Mouse (Mus musculus) embryonic facial prominence, embryonic 15.5 days (tissue): ENCODE results near the gene Rgs3. TPM values are rescaled to one million over a fixed set of nuclear protein-coding genes. Genes with fewer than 3 reads are reported as not detected.

Experiments
- ATAC-seq: fragments of 200-750 bp; cut with Nextera tagmentation; 2 replicates; pipeline ENCODE4 v1.8.0; 2017; ENCODE audit warnings: low read depth, moderate TSS enrichment; ENCODE audit not compliant: insufficient number of reproducible peaks, low FRiP score, low TSS enrichment
- H3K27ac ChIP-seq: fragments of 300-500 bp; sonication (generic); replicated peaks from 2 replicates; pipeline ENCODE4 v1.5.1; 2015; ENCODE audit warnings: mild to moderate bottlenecking, inconsistent platforms
- H3K27me3 ChIP-seq: fragments of 300-500 bp; sonication (generic); 2 replicates; pipeline ENCODE4 v1.6.1; 2015; ENCODE audit warnings: inconsistent platforms
- H3K36me3 ChIP-seq: fragments of 300-500 bp; sonication (generic); 2 replicates; pipeline ENCODE4 v1.6.1; 2015; ENCODE audit warnings: mild to moderate bottlenecking, inconsistent platforms
- H3K4me1 ChIP-seq: fragments of 300-500 bp; sonication (generic); 2 replicates; pipeline ENCODE4 v1.6.1; 2015; ENCODE audit warnings: inconsistent platforms
- H3K4me2 ChIP-seq: fragments of 300-500 bp; sonication (generic); replicated peaks from 2 replicates; pipeline ENCODE4 v1.6.1; 2015; ENCODE audit warnings: mild to moderate bottlenecking, inconsistent platforms
- H3K4me3 ChIP-seq: fragments of 300-500 bp; sonication (generic); replicated peaks from 2 replicates; pipeline ENCODE4 v1.5.1; 2015; ENCODE audit warnings: mild to moderate bottlenecking, inconsistent platforms
- H3K9ac ChIP-seq: fragments of 300-500 bp; sonication (generic); 2 replicates; pipeline ENCODE4 v1.6.1; 2015; ENCODE audit warnings: inconsistent platforms
- H3K9me3 ChIP-seq: fragments of 300-500 bp; sonication (generic); replicated peaks from 2 replicates; pipeline ENCODE4 v1.6.1; 2016; ENCODE audit warnings: inconsistent platforms
- WGBS: fragments of 180-500 bp; shearing (Covaris S2); methylation state at CpG from one replicate; pipeline ENCODE4 v1.1.7; 2015; 5-methylcytosine and 5-hydroxymethylcytosine counted together
- polyA plus RNA-seq: library from polyadenylated mRNA; unstranded; fragments of >200 nt; fragmentation: Nextera tagmentation; extraction: Ambion mirVana; gene quantifications from 2 replicates; pipeline ENCODE4 v1.2.1, GENCODE M21; 2015

Rgs3 gene
- polyA plus RNA-seq, 1 experiment from 2014 or later: 65.0 TPM

GRCm38 (mm10) chr4:62739591-62739990, 179.9 kb downstream of the Rgs3 start:
- ATAC-seq: no peak
- H3K9me3 ChIP-seq: no peaks in the 10 kb centered on the region
- H3K4me3 ChIP-seq: no peak overlapping the region
- no peak overlapping the region for H3K9ac ChIP-seq
- no peaks in the 10 kb centered on the region for H3K27me3 ChIP-seq
- H3K36me3 ChIP-seq: no peaks in the 10 kb centered on the region
- no peak overlapping the region for H3K27ac ChIP-seq
- 86% methylated on average over 4 of the region's 4 CpGs for WGBS
- H3K4me2 ChIP-seq: no peak overlapping the region
- peaks cover 66% of the 10 kb centered on the region for H3K4me1 ChIP-seq

- Histone ChIP-seq H3K4me1 (peaks cover 67% of the 10 kb centered on the region), H3K36me3 (no peaks in the 10 kb centered on the region), H3K27me3 (no peaks in the 10 kb centered on the region), H3K9ac (no peak overlapping the region), H3K27ac (no peak overlapping the region), H3K4me3 (no peak overlapping the region), H3K9me3 (no peaks in the 10 kb centered on the region), H3K4me2 (no peak overlapping the region)
- no peak for ATAC-seq
- WGBS: 81% methylated on average over 6 of the region's 6 CpGs
Observed at GRCm38 (mm10) chr4:62740282-62741054, 180.8 kb downstream of the Rgs3 start.

GRCm38 (mm10) chr4:62741055-62741453, 181.4 kb downstream of the Rgs3 start:
- no peak for ATAC-seq
- Histone ChIP-seq H3K27ac (no peak overlapping the region), H3K4me2 (no peak overlapping the region), H3K27me3 (no peaks in the 10 kb centered on the region), H3K4me1 (peaks cover 64% of the 10 kb centered on the region), H3K4me3 (no peak overlapping the region), H3K36me3 (no peaks in the 10 kb centered on the region), H3K9me3 (no peaks in the 10 kb centered on the region), H3K9ac (no peak overlapping the region)
- 69% methylated on average over 5 of the region's 5 CpGs for WGBS

- Histone ChIP-seq H3K9me3 (no peaks in the 10 kb centered on the region), H3K36me3 (no peaks in the 10 kb centered on the region), H3K27ac (peak overlapping the region; percentile 56), H3K4me1 (peaks cover 59% of the 10 kb centered on the region), H3K4me3 (no peak overlapping the region), H3K4me2 (no peak overlapping the region), H3K9ac (no peak overlapping the region), H3K27me3 (no peaks in the 10 kb centered on the region)
- no peak for ATAC-seq
- 39% methylated on average over 3 of the region's 3 CpGs for WGBS
Observed at GRCm38 (mm10) chr4:62741601-62742000, 182.0 kb downstream of the Rgs3 start.

GRCm38 (mm10) chr4:62742885-62743760, 183.5 kb downstream of the Rgs3 start:
- Histone ChIP-seq H3K9me3 (no peaks in the 10 kb centered on the region), H3K27me3 (no peaks in the 10 kb centered on the region), H3K4me3 (no peak overlapping the region), H3K9ac (no peak overlapping the region), H3K4me2 (no peak overlapping the region), H3K27ac (peak overlapping the region; percentile 69), H3K4me1 (peaks cover 51% of the 10 kb centered on the region), H3K36me3 (no peaks in the 10 kb centered on the region)
- ATAC-seq: no peak
- WGBS: 40% methylated on average over 14 of the region's 14 CpGs

- peak; percentile 85 for ATAC-seq
- WGBS: 34% methylated on average over 10 of the region's 10 CpGs
- Histone ChIP-seq H3K4me2 (no peak overlapping the region), H3K36me3 (no peaks in the 10 kb centered on the region), H3K27ac (peak overlapping the region; percentile 74), H3K9ac (no peak overlapping the region), H3K27me3 (no peaks in the 10 kb centered on the region), H3K4me1 (peaks cover 46% of the 10 kb centered on the region), H3K4me3 (no peak overlapping the region), H3K9me3 (no peaks in the 10 kb centered on the region)
Observed at GRCm38 (mm10) chr4:62744534-62744956, 184.9 kb downstream of the Rgs3 start.

GRCm38 (mm10) chr4:62744985-62745638, 185.5 kb downstream of the Rgs3 start:
- peaks cover 46% of the 10 kb centered on the region for H3K4me1 ChIP-seq
- H3K36me3 ChIP-seq: no peaks in the 10 kb centered on the region
- H3K27me3 ChIP-seq: no peaks in the 10 kb centered on the region
- H3K9ac ChIP-seq: no peak overlapping the region
- H3K4me3 ChIP-seq: no peak overlapping the region
- H3K4me2 ChIP-seq: no peak overlapping the region
- H3K27ac ChIP-seq: peak overlapping the region; percentile 74
- 41% methylated on average over 1 of the region's 1 CpGs for WGBS
- ATAC-seq: no peak
- H3K9me3 ChIP-seq: no peaks in the 10 kb centered on the region

Other genes starting within 250 kb of the Rgs3 start
- 27.6 and 28.3 TPM in 2 replicates for gene Fkbp15, start 199.3 kb upstream of the Rgs3 start, polyA plus RNA-seq
- 49.3 and 53.2 TPM in 2 replicates for gene Slc31a1, start 199.1 kb upstream of the Rgs3 start, polyA plus RNA-seq
- 149 and 153 TPM in 2 replicates for gene Cdc26, start 151.2 kb upstream of the Rgs3 start, polyA plus RNA-seq
- gene Prpf4, start 151.1 kb upstream of the Rgs3 start, polyA plus RNA-seq: 19.2 and 19.6 TPM in 2 replicates
- gene Rnf183, start 124.6 kb upstream of the Rgs3 start, polyA plus RNA-seq: 0.41 TPM in 1 of 2 replicates, not detected in the other
- gene Wdr31, start 89.0 kb upstream of the Rgs3 start, polyA plus RNA-seq: 7.3 and 11.2 TPM in 2 replicates
- gene Bspry, start 79.8 kb upstream of the Rgs3 start, polyA plus RNA-seq: 14.5 and 16.3 TPM in 2 replicates
- gene Hdhd3, start 56.4 kb upstream of the Rgs3 start, polyA plus RNA-seq: 12.2 and 15.7 TPM in 2 replicates
- gene Alad, start 39.9 kb upstream of the Rgs3 start, polyA plus RNA-seq: 69.3 and 73.7 TPM in 2 replicates
- 87.6 and 89.4 TPM in 2 replicates for gene Pole3, start 34.8 kb upstream of the Rgs3 start, polyA plus RNA-seq
- 0.47 and 0.49 TPM in 2 replicates for gene 4933430I17Rik, start 34.5 kb upstream of the Rgs3 start, polyA plus RNA-seq